Mouse (Mus musculus) hematopoietic multipotent progenitor cell, adult 10-12 weeks (in vitro differentiated cells): ENCODE measurements around the gene Map2k6. TPM values are rescaled to one million over a fixed set of nuclear protein-coding genes. Genes with fewer than 3 reads are reported as not detected.

Experiments
- polyA plus RNA-seq: library from polyadenylated mRNA; stranded (reverse); fragments of >175 nt; gene quantifications from 2 replicates; pipeline ENCODE4 v1.2.3, GENCODE M21; 2012; ENCODE audit warnings: low replicate concordance

Map2k6 gene
- polyA plus RNA-seq: 2.5 TPM in 2 replicates

DNA sequence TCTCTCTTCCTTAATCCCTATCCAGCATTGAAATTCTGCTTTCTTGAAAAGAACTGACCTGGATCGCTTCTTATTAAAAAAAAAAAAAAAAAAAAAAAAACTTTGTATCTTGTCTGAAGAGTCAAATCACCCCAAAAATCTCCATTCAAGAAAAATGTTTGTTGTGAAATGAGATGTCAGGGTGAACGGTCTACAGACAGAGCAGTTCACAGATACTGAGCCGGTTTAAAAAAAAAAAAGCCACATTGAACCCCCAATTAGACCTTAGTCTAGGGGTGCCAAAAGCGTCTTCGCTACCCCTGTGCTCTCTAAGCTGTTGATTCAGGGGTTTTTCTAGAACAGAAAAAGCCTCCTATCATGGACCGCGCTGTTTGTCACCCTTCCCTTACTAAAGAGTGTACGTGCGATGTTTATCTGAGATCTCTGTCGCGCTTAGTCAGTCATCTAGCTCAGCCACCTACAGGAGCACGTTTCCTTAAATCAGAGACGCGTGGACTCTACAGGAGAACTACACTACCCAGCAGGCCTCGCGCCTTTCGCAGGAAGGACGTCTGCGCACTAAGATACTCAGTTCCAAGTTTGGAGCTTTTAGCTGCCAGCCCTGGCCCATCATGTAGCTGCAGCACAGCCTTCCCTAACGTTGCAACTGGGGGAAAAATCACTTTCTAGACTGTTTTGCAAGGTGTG lies at the start of gene Map2k6:
Map2k6 (plus strand) TSS at position 570 of the 687 bp plus-strand sequence.

Other genes with a start within 250 kb of the Map2k6 start
- 0.41 and 0.94 TPM in 2 replicates for gene Abca9, start 230.9 kb upstream of the Map2k6 start, polyA plus RNA-seq
- 0.06 TPM in 1 of 2 replicates, not detected in the other for gene Abca6, start 147.3 kb upstream of the Map2k6 start, polyA plus RNA-seq
- gene Abca5, start 61.4 kb upstream of the Map2k6 start, polyA plus RNA-seq: 0.11 and 0.12 TPM in 2 replicates